Mouse (Mus musculus) hindbrain, embryonic 16.5 days (tissue): Measurements from ENCODE around the gene Gm45062. TPM values are rescaled to one million over a fixed set of nuclear protein-coding genes. Genes with fewer than 3 reads are reported as not detected.
A peak's percentile ranks its signal among the peaks of the same experiment; 100 is the strongest.

Source experiments
- ATAC-seq: fragments of 200-750 bp; cut with Nextera tagmentation; 2 replicates; pipeline ENCODE4 v1.8.0; 2017; ENCODE audit warnings: moderate TSS enrichment, moderate library complexity
- H3K27ac ChIP-seq: fragments of 300-500 bp; sonication (generic); 2 replicates; pipeline ENCODE4 v1.5.1; 2014; ENCODE audit warnings: low read depth, mild to moderate bottlenecking, control low read depth, low read length, moderate library complexity
- H3K27me3 ChIP-seq: fragments of 300-500 bp; sonication (generic); replicated peaks from 2 replicates; pipeline ENCODE4 v1.6.1; 2014; ENCODE audit warnings: low read length; ENCODE audit not compliant: control insufficient read depth, insufficient read depth
- H3K36me3 ChIP-seq: fragments of 300-500 bp; sonication (generic); 2 replicates; pipeline ENCODE4 v1.6.1; 2014; ENCODE audit warnings: mild to moderate bottlenecking, low read length, moderate library complexity, mixed read lengths; ENCODE audit not compliant: control insufficient read depth, insufficient read depth
- H3K4me1 ChIP-seq: fragments of 300-500 bp; sonication (generic); 2 replicates; pipeline ENCODE4 v1.6.1; 2014; ENCODE audit warnings: low read depth, low read length; ENCODE audit not compliant: control insufficient read depth, insufficient read depth
- H3K4me2 ChIP-seq: fragments of 300-500 bp; sonication (generic); 2 replicates; pipeline ENCODE4 v1.6.1; 2014; ENCODE audit warnings: mild to moderate bottlenecking, low read length, control low read depth, moderate library complexity
- H3K4me3 ChIP-seq: fragments of 300-500 bp; sonication (generic); 2 replicates; pipeline ENCODE4 v1.5.1; 2014; ENCODE audit warnings: mild to moderate bottlenecking, low read length, control low read depth, moderate library complexity
- H3K9ac ChIP-seq: fragments of 300-500 bp; sonication (generic); 2 replicates; pipeline ENCODE4 v1.6.1; 2014; ENCODE audit warnings: low read depth, mild to moderate bottlenecking, control low read depth, low read length, moderate library complexity
- H3K9me3 ChIP-seq: fragments of 300-500 bp; sonication (generic); 2 replicates; pipeline ENCODE4 v1.6.1; 2014; ENCODE audit warnings: mild to moderate bottlenecking, low read length, moderate library complexity; ENCODE audit not compliant: control insufficient read depth
- WGBS: fragments of 180-500 bp; shearing (Covaris S2); extraction: QIAGEN DNeasy Blood & Tissue Kit; methylation state at CpG from one replicate; pipeline ENCODE4 v1.1.7; 2014; 5-methylcytosine and 5-hydroxymethylcytosine counted together
- polyA plus RNA-seq: library from polyadenylated mRNA; unstranded; fragments of >200 nt; fragmentation: Nextera tagmentation; extraction: Ambion mirVana; gene quantifications from 2 replicates; pipeline ENCODE4 v1.2.1, GENCODE M21; 2015

The Gm45062 gene
- polyA plus RNA-seq, 1 experiment from 2014 or later, result 11.1 TPM

DNA sequence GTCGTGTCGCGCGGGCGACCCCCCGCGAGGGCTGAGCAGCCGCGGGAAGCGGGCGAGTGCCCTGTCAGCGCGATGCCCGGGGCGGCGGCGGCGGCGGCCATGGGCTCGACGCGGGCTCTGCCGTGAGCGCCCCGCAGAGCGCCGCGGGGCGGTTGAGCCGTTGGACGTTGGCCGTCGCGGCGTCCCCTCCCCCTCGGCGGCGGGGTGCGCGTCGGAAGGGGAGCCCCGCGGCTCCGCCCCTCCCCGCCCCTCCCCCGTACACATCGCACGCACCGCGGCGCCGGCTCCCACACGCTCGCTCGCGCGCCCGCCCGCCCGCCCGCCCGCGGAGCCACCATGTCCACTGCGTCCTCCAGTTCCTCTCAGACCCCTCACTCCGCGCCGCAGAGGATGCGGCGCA is 250.3 kb downstream of the Gm45062 start, which contains the start of gene Glcci1:
Glcci1 (plus strand) TSS at position 50 of the 400 bp plus-strand sequence.
- H3K9ac ChIP-seq, result peak within 1 kb of the TSS; percentile 95
- H3K27ac ChIP-seq, result peak within 1 kb of the TSS; percentile 100
- 2% methylated on average over 18 of the region's 69 CpGs for WGBS
- peaks cover 17% of the 10 kb centered on the region for H3K4me1 ChIP-seq
- peak; percentile 87 for ATAC-seq
- peak within 1 kb of the TSS; percentile 97 for H3K4me3 ChIP-seq
- no peaks in the 10 kb centered on the region for H3K9me3 ChIP-seq
- peak within 1 kb of the TSS; percentile 79 for H3K4me2 ChIP-seq
- no peaks in the 10 kb centered on the region for H3K27me3 ChIP-seq
- no peaks in the 10 kb centered on the region for H3K36me3 ChIP-seq

DNA sequence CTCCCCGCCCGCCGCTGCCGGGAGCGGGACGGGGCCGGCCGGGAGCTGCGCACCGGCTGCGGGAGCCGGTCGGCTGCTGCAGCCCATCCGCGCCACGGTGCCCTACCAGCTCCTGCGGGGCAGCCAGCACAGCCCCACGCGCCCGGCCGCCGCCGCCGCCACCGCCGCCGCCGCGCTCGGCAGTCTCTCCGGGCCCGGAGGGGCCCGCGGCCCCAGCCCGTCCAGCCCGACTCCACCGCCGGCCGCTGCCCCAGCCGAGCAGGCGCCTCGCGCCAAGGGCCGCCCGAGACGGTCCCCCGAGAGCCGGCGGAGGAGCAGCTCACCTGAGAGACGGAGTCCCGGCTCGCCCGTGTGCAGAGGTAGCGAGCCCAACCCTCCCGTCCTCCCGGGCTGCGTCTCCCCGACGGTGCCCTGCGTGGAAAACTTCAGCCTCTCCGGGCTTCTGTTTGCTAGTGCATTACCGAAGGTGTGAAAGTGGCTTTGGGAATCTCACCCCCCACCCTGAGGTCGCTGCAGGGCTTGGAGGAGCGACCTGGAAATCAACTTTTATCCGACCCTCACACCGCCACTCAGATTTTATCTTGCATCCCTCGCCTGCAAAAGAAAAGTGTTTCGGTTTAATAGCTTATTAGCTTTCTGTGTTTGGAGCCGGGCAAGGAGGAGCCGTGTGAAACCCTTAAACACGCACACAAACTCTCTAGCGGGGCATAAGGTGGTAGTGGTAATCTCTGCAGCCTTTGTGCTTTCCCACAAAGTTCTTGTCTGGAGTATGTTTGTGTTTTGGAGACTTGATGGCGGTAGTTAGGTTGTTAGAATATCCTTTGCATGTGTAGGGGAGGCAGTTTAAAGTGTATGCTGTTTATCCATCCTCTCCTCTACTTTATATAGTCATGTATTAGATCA is 251.0 kb downstream of the Gm45062 start:
- peak overlapping the region; percentile 97 for H3K4me3 ChIP-seq
- H3K9me3 ChIP-seq, result no peaks in the 10 kb centered on the region
- peak overlapping the region; percentile 95 for H3K9ac ChIP-seq
- peak overlapping the region; percentile 100 for H3K27ac ChIP-seq
- ATAC-seq, result no peak; the same call in 1 of the 2 replicates
- peaks cover 17% of the 10 kb centered on the region for H3K4me1 ChIP-seq
- H3K4me2 ChIP-seq, result peak overlapping the region; percentile 79
- under 1% methylated on average over 32 of the region's 73 CpGs for WGBS
- no peaks in the 10 kb centered on the region for H3K36me3 ChIP-seq
- no peaks in the 10 kb centered on the region for H3K27me3 ChIP-seq

DNA sequence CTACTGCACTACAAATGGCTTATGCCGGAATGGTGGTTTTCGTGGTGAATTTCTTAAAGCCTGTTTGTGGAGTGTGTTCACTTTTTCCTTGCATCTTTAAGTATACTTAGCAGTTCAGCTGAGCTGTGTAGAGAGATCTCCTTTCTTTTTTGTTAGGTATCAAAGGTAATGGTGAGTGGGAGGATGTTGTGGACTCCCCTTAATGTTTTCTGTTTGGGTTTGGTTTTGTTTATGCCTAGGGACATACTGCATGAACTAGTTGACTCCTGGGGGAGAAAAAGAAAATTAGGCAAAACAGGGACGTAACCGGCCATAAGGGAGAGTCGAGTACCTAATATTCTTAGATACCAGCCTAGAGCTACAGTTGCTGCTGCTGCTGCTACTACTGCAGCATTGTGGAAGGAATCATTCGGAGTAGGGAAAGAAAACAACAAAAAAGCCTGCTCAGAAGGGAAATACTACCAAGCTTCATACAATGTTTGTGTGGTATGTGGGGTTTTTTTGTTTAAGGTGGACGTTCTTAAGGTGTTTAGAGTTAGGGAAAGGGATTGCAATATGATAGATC is 251.7 kb downstream of the Gm45062 start:
- Histone ChIP-seq H3K9ac (peak overlapping the region; percentile 95), H3K9me3 (no peaks in the 10 kb centered on the region), H3K27ac (peak overlapping the region; percentile 42), H3K27me3 (no peaks in the 10 kb centered on the region), H3K4me3 (peak overlapping the region; percentile 97), H3K4me2 (peak overlapping the region; percentile 79), H3K36me3 (no peaks in the 10 kb centered on the region), H3K4me1 (peaks cover 17% of the 10 kb centered on the region)
- ATAC-seq, result no peak
- 1% methylated on average over 7 of the region's 7 CpGs for WGBS

DNA sequence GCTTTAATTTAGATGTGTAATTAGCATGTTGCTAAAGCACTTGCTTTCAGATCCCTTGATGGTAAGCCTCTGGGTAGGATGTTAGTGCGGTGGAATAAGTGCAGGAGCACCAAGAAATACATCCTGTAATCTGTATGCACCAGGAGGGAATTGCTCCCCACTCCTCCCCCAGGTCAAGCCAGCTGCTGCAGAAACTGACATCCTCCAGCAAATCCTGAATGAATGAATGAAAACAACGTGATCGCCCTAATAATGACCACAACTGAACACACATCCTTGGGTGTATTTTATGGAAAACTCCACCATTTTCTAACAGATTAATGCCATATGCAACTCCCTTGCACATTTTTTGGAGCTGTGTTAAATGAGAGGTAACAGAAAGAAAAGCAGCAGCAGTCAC is 252.2 kb downstream of the Gm45062 start:
- peaks cover 17% of the 10 kb centered on the region for H3K4me1 ChIP-seq
- no peak overlapping the region for H3K27ac ChIP-seq
- H3K36me3 ChIP-seq, result no peaks in the 10 kb centered on the region
- no peak for ATAC-seq
- peak overlapping the region; percentile 95 for H3K9ac ChIP-seq
- peak overlapping the region; percentile 97 for H3K4me3 ChIP-seq
- WGBS, result 6% methylated on average over 3 of the region's 3 CpGs
- H3K9me3 ChIP-seq, result no peaks in the 10 kb centered on the region
- peak overlapping the region; percentile 79 for H3K4me2 ChIP-seq
- H3K27me3 ChIP-seq, result no peaks in the 10 kb centered on the region

DNA sequence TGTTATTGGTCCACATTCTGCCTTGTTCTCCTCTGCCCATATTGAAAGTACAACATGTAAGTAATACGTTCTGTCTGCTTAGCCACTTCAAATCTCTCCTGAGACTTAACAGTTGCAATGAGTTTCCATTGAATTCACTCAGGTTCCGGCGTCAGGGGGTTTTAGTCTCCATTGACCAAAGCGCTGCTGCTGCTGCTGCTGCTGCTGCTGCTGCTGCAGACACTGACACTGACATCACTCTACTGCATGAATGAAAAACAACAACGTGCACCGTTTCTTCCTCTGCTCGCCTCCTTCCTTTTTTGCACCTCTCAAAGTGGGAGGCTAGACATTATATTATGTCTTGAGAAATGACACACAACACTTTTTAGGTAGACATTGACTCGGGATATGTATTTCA is 253.2 kb downstream of the Gm45062 start:
- WGBS, result 11% methylated on average over 8 of the region's 8 CpGs

DNA sequence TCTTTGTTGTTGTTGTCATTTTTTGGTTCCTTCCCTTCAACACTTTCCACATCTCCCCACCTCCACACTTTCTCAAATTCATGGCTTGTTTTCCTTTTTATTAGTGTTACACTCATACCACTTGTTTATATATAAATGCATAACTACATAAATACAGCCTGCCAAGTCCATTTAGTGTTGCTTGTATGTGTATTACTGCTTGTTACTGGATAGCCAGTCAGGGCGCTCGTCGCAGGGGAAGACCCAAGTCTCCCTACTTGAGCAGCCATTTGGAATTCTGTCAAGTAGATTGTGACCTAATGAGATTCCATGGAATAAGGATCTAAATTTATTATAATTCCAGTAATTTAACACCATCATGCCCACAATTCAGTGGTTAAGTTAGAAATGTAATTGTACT is 260.4 kb downstream of the Gm45062 start:
- 77% methylated on average over 3 of the region's 3 CpGs for WGBS
- no peak for ATAC-seq
- Histone ChIP-seq H3K9ac (no peak overlapping the region), H3K4me1 (no peaks in the 10 kb centered on the region), H3K36me3 (no peaks in the 10 kb centered on the region), H3K27me3 (no peaks in the 10 kb centered on the region), H3K27ac (no peak overlapping the region), H3K9me3 (no peaks in the 10 kb centered on the region), H3K4me2 (no peak overlapping the region), H3K4me3 (no peak overlapping the region)

More for the DNA sequence above, 253.2 kb downstream of the Gm45062 start:
- Histone ChIP-seq H3K4me1 (peaks cover 17% of the 10 kb centered on the region), H3K9me3 (no peaks in the 10 kb centered on the region), H3K27me3 (no peaks in the 10 kb centered on the region), H3K4me3 (peak overlapping the region; percentile 97), H3K27ac (no peak overlapping the region), H3K9ac (peak overlapping the region; percentile 95), H3K4me2 (peak overlapping the region; percentile 79), H3K36me3 (no peaks in the 10 kb centered on the region)
- ATAC-seq, result no peak

DNA sequence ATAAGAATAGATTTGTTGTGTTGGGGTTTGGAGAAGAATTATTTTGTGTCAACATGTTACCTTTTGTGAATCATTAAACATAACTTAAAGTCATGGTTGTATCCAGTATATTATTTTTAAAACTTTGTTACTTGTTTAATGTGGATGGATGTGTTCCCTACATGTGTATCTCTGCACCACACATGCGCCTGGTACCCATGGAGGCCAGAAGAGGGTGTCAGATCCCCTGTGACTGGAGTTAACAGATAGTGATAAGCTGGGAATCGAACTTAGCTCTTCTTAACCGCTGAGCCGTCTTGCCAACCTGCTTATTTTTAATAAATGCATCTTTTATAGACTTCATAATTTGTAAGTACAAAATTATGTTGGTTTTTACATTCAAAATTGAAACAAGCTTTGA is 262.0 kb downstream of the Gm45062 start:
- H3K9me3 ChIP-seq, result no peaks in the 10 kb centered on the region
- 96% methylated on average over 4 of the region's 4 CpGs for WGBS
- ATAC-seq, result no peak

DNA sequence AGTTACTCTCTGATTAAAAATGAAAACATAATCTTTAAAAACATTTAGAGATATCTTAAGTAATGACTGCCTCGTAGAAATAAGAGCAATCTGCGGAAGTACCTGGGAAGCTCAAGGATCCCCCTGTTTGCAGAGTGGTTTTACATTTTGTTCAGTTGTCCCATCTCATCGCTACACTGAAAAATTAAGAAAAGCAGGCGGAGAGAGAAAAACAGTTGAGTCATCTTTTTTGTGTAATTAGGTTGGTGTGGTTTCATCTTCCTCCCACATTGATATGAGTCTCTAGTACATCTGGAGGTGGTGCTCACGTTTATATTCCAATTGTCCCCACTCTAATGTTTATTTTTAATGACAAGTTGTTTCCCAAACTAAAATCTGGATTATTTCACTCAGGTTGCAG is 265.5 kb downstream of the Gm45062 start:
- H3K36me3 ChIP-seq, result no peaks in the 10 kb centered on the region
- no peak overlapping the region for H3K27ac ChIP-seq
- no peak overlapping the region for H3K4me2 ChIP-seq
- no peak overlapping the region for H3K4me3 ChIP-seq
- no peak for ATAC-seq
- no peak overlapping the region for H3K9ac ChIP-seq
- WGBS, result 91% methylated on average over 5 of the region's 5 CpGs
- H3K27me3 ChIP-seq, result no peaks in the 10 kb centered on the region
- H3K4me1 ChIP-seq, result no peaks in the 10 kb centered on the region
- H3K9me3 ChIP-seq, result no peaks in the 10 kb centered on the region

More for the DNA sequence above, 262.0 kb downstream of the Gm45062 start:
- Histone ChIP-seq H3K9ac (no peak overlapping the region), H3K36me3 (no peaks in the 10 kb centered on the region), H3K4me2 (no peak overlapping the region), H3K27me3 (no peaks in the 10 kb centered on the region), H3K4me3 (no peak overlapping the region), H3K4me1 (no peaks in the 10 kb centered on the region), H3K27ac (no peak overlapping the region)

DNA sequence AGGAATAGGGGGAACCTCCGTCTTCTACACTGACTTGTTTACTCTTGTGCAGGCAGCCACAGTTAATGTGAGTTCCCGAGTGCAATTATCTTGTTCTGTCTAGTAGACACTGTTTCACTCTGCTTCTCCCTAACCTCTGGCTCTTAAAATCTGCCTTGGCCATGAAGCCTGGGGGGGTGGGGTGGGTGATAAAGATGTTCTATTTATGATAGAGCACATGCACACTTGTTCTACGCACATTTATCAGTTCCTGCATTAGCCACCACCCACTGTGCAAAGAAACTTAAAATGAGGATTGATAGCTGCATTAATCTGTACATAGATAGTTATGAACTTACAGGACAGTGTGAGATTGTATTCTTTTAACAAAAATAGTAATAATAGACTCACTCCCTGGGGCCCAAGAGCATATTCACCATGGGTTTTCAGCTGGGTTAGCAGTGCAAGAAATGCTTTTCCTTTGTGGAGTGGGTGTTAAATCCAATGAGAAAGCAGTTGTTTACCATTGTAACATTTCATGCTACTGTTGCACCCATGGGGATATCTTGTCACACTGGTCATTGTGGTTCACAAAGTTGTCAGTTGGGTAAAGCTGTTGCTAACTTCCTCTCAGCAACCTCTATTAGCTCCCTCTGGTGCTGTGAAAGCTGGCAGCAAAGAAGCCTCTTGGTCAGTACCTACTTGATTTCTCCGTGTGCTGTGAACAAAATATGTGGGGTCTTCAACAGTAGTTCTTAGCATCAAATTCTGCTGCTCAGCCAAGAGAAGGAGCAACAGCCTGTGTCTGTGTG is 272.0 kb downstream of the Gm45062 start:
- Histone ChIP-seq H3K4me2 (no peak overlapping the region), H3K9me3 (no peaks in the 10 kb centered on the region), H3K27me3 (no peaks in the 10 kb centered on the region), H3K4me1 (no peaks in the 10 kb centered on the region), H3K9ac (no peak overlapping the region), H3K36me3 (no peaks in the 10 kb centered on the region), H3K27ac (no peak overlapping the region), H3K4me3 (no peak overlapping the region)
- no peak for ATAC-seq
- WGBS, result 84% methylated on average over 4 of the region's 4 CpGs
